Mouse (Mus musculus) stomach, postnatal 0 days (tissue): ENCODE data around the gene Iqcb1.

Experiments
- CTCF ChIP-seq: IDR thresholded peaks from 2 replicates; pipeline ENCODE4 v1.5.1; 2016; ENCODE audit warnings: antibody characterized with exemption, low read depth, mild to moderate bottlenecking, moderate library complexity
- EP300 ChIP-seq: optimal IDR thresholded peaks from 2 replicates; pipeline ENCODE3; 2016; ENCODE audit warnings: antibody characterized with exemption

GRCm38 (mm10) chr16:36877316-36877715 is 49.1 kb downstream of the Iqcb1 start:
- TF ChIP-seq CTCF (peak; percentile 42), EP300 (no peak)
